Mouse (Mus musculus) megakaryocyte, adult 5-6 weeks (primary cell): ENCODE results near the gene Sept11. TPM values are rescaled to one million over a fixed set of nuclear protein-coding genes. Genes with fewer than 3 reads are reported as not detected.

ENCODE experiments used
- total RNA-seq, 2 experiments: library from RNA; stranded (forward) in 1 of 2; stranded (reverse) in 1 of 2; fragments of 153-499, 151-499 nt in 1 of 2; fragments of 221-1000, 200-1000 nt in 1 of 2; gene quantifications; 2 replicates each; pipeline versions ENCODE4 v1.2.3 to v1.2.4; 2015 to 2017

Gene Sept11
- total RNA-seq, 2 experiments from 2014 or later = 82.5 to 83.3 TPM

Other genes with a start within 250 kb of the Sept11 start
- gene Sowahb, start 48.4 kb upstream of the Sept11 start, total RNA-seq (2015) = not detected in 2 replicates
- gene Sowahb, start 48.4 kb upstream of the Sept11 start, total RNA-seq (2017) = not detected in 2 replicates
- gene Ccni, start 113.1 kb downstream of the Sept11 start, total RNA-seq (2015) = 180 and 198 TPM in 2 replicates
- 196 and 202 TPM in 2 replicates for gene Ccni, start 113.1 kb downstream of the Sept11 start, total RNA-seq (2017)
- 0.20 and 0.43 TPM in 2 replicates for gene 2010109A12Rik, start 113.1 kb downstream of the Sept11 start, total RNA-seq (2015)
- 0.94 and 3.7 TPM in 2 replicates for gene 2010109A12Rik, start 113.1 kb downstream of the Sept11 start, total RNA-seq (2017)
- 103 TPM in 2 replicates for gene Ccng2, start 173.8 kb downstream of the Sept11 start, total RNA-seq (2015)
- 104 TPM in 2 replicates for gene Ccng2, start 173.8 kb downstream of the Sept11 start, total RNA-seq (2017)